Mouse (Mus musculus) midbrain, embryonic 15.5 days (tissue): ENCODE measurements at regions not wholly inside any gene's neighbourhood (a gene's known extent, or its start where the extent isn't known, plus 50 kb on each side); places are given as distances from the start of the nearest gene placed in this dataset.

Source experiments
- ATAC-seq: fragments of 200-750 bp; cut with Nextera tagmentation; replicated peaks from 2 replicates; pipeline ENCODE4 v1.8.0; 2017; ENCODE audit warnings: moderate TSS enrichment
- H3K27ac ChIP-seq: fragments of 300-500 bp; sonication (generic); 2 replicates; pipeline ENCODE4 v1.5.1; 2015; ENCODE audit warnings: mild to moderate bottlenecking, inconsistent platforms
- H3K27me3 ChIP-seq: fragments of 300-500 bp; sonication (generic); replicated peaks from 2 replicates; pipeline ENCODE4 v1.6.1; 2015; ENCODE audit warnings: inconsistent platforms
- H3K36me3 ChIP-seq: fragments of 300-500 bp; sonication (generic); replicated peaks from 2 replicates; pipeline ENCODE4 v1.6.1; 2015; ENCODE audit warnings: inconsistent platforms
- H3K4me1 ChIP-seq: fragments of 300-500 bp; sonication (generic); 2 replicates; pipeline ENCODE4 v1.6.1; 2015; ENCODE audit warnings: inconsistent platforms
- H3K4me2 ChIP-seq: fragments of 300-500 bp; sonication (generic); 2 replicates; pipeline ENCODE4 v1.6.1; 2015; ENCODE audit warnings: inconsistent platforms, mild to moderate bottlenecking, moderate library complexity
- H3K4me3 ChIP-seq: fragments of 300-500 bp; sonication (generic); 2 replicates; pipeline ENCODE4 v1.5.1; 2015; ENCODE audit warnings: mild to moderate bottlenecking, inconsistent platforms
- H3K9ac ChIP-seq: fragments of 300-500 bp; sonication (generic); 2 replicates; pipeline ENCODE4 v1.6.1; 2015; ENCODE audit warnings: mild to moderate bottlenecking, inconsistent platforms
- H3K9me3 ChIP-seq: fragments of 300-500 bp; sonication (generic); 2 replicates; pipeline ENCODE4 v1.6.1; 2016; ENCODE audit warnings: inconsistent platforms
- WGBS: fragments of 180-500 bp; shearing (Covaris S2); methylation state at CpG from one replicate; pipeline ENCODE4 v1.1.7; 2015; ENCODE audit warnings: mixed read lengths; 5-methylcytosine and 5-hydroxymethylcytosine counted together

- H3K27ac ChIP-seq, result no peak overlapping the region
- no peaks in the 10 kb centered on the region for H3K27me3 ChIP-seq
- H3K9ac ChIP-seq, result no peak overlapping the region
- ATAC-seq, result no peak
- no peaks in the 10 kb centered on the region for H3K36me3 ChIP-seq
- 57% methylated on average over 1 of the region's 1 CpGs for WGBS
- no peak overlapping the region for H3K4me2 ChIP-seq
- no peak overlapping the region for H3K4me3 ChIP-seq
- peaks cover 22% of the 10 kb centered on the region for H3K4me1 ChIP-seq
- no peaks in the 10 kb centered on the region for H3K9me3 ChIP-seq
Observed at GRCm38 (mm10) chr14:24757302-24757701, 270.4 kb downstream of the Rps24 start.

- peaks cover 27% of the 10 kb centered on the region for H3K4me1 ChIP-seq
Observed at GRCm38 (mm10) chr14:24757843-24758242, 270.9 kb downstream of the Rps24 start.

GRCm38 (mm10) chr14:24760926-24761325, 274.0 kb downstream of the Rps24 start:
- H3K4me2 ChIP-seq, result no peak overlapping the region
- ATAC-seq, result peak; percentile 44; the same call in 1 of the 2 replicates
- no peaks in the 10 kb centered on the region for H3K27me3 ChIP-seq
- H3K9ac ChIP-seq, result no peak overlapping the region
- no peaks in the 10 kb centered on the region for H3K9me3 ChIP-seq
- H3K4me3 ChIP-seq, result no peak overlapping the region
- 24% methylated on average over 1 of the region's 1 CpGs for WGBS
- H3K36me3 ChIP-seq, result no peaks in the 10 kb centered on the region
- peak overlapping the region; percentile 82; the same call in 1 of the 2 replicates for H3K27ac ChIP-seq
- H3K4me1 ChIP-seq, result peaks cover 54% of the 10 kb centered on the region

More at GRCm38 (mm10) chr14:24757843-24758242, 270.9 kb downstream of the Rps24 start:
- 95% methylated on average over 1 of the region's 1 CpGs for WGBS
- ATAC-seq, result no peak
- Histone ChIP-seq H3K36me3 (no peaks in the 10 kb centered on the region), H3K4me2 (no peak overlapping the region), H3K27me3 (no peaks in the 10 kb centered on the region), H3K27ac (no peak overlapping the region), H3K4me3 (no peak overlapping the region), H3K9ac (no peak overlapping the region), H3K9me3 (no peaks in the 10 kb centered on the region)

GRCm38 (mm10) chr14:24762468-24763274, 275.7 kb downstream of the Rps24 start:
- H3K4me3 ChIP-seq, result no peak overlapping the region
- ATAC-seq, result peak; percentile 62
- no peaks in the 10 kb centered on the region for H3K27me3 ChIP-seq
- H3K9ac ChIP-seq, result peak overlapping the region; percentile 1; the same call in 1 of the 2 replicates
- H3K4me2 ChIP-seq, result no peak overlapping the region
- no peaks in the 10 kb centered on the region for H3K9me3 ChIP-seq
- H3K4me1 ChIP-seq, result peaks cover 56% of the 10 kb centered on the region
- H3K27ac ChIP-seq, result peak overlapping the region; percentile 82
- WGBS, result 15% methylated on average over 7 of the region's 7 CpGs
- no peaks in the 10 kb centered on the region for H3K36me3 ChIP-seq

- no peak overlapping the region for H3K4me3 ChIP-seq
- H3K27ac ChIP-seq, result peak overlapping the region; percentile 82
- 48% methylated on average over 9 of the region's 9 CpGs for WGBS
- peaks cover 56% of the 10 kb centered on the region for H3K4me1 ChIP-seq
- ATAC-seq, result peak; percentile 37
- H3K36me3 ChIP-seq, result no peaks in the 10 kb centered on the region
- H3K9ac ChIP-seq, result no peak overlapping the region
- no peaks in the 10 kb centered on the region for H3K27me3 ChIP-seq
- no peak overlapping the region for H3K4me2 ChIP-seq
- no peaks in the 10 kb centered on the region for H3K9me3 ChIP-seq
Observed at GRCm38 (mm10) chr14:24763275-24763812, 276.4 kb downstream of the Rps24 start.

- ATAC-seq, result 0 out of 2 replicates have a peak, but pooled peaks have one; percentile 10
- H3K4me2 ChIP-seq, result no peak overlapping the region
- no peaks in the 10 kb centered on the region for H3K9me3 ChIP-seq
- H3K27ac ChIP-seq, result peak overlapping the region; percentile 82
- H3K36me3 ChIP-seq, result no peaks in the 10 kb centered on the region
- peaks cover 56% of the 10 kb centered on the region for H3K4me1 ChIP-seq
- no peak overlapping the region for H3K9ac ChIP-seq
- no peak overlapping the region for H3K4me3 ChIP-seq
- no peaks in the 10 kb centered on the region for H3K27me3 ChIP-seq
- 35% methylated on average over 7 of the region's 7 CpGs for WGBS
Observed at GRCm38 (mm10) chr14:24763845-24764244, 276.9 kb downstream of the Rps24 start.

- Histone ChIP-seq H3K27me3 (no peaks in the 10 kb centered on the region), H3K36me3 (no peaks in the 10 kb centered on the region), H3K4me1 (peaks cover 58% of the 10 kb centered on the region), H3K4me2 (no peak overlapping the region), H3K9me3 (no peaks in the 10 kb centered on the region), H3K9ac (no peak overlapping the region), H3K27ac (no peak overlapping the region), H3K4me3 (no peak overlapping the region)
- WGBS, result 85% methylated on average over 3 of the region's 3 CpGs
- no peak for ATAC-seq
Observed at GRCm38 (mm10) chr14:24766260-24766659, 279.3 kb downstream of the Rps24 start.

- Histone ChIP-seq H3K9ac (no peak overlapping the region), H3K36me3 (no peaks in the 10 kb centered on the region), H3K4me2 (no peak overlapping the region), H3K9me3 (no peaks in the 10 kb centered on the region), H3K27me3 (no peaks in the 10 kb centered on the region), H3K27ac (no peak overlapping the region), H3K4me1 (peaks cover 55% of the 10 kb centered on the region), H3K4me3 (no peak overlapping the region)
- ATAC-seq, result no peak
- 89% methylated on average over 2 of the region's 2 CpGs for WGBS
Observed at GRCm38 (mm10) chr14:24766690-24767089, 279.8 kb downstream of the Rps24 start.

GRCm38 (mm10) chr14:24767316-24767715, 280.4 kb downstream of the Rps24 start:
- no peaks in the 10 kb centered on the region for H3K9me3 ChIP-seq
- no peak overlapping the region for H3K27ac ChIP-seq
- H3K36me3 ChIP-seq, result no peaks in the 10 kb centered on the region
- no peak overlapping the region for H3K9ac ChIP-seq
- no peak overlapping the region for H3K4me2 ChIP-seq
- peaks cover 54% of the 10 kb centered on the region for H3K4me1 ChIP-seq
- no peak for ATAC-seq
- 81% methylated on average over 5 of the region's 5 CpGs for WGBS
- H3K27me3 ChIP-seq, result no peaks in the 10 kb centered on the region
- H3K4me3 ChIP-seq, result no peak overlapping the region

- H3K4me2 ChIP-seq, result no peak overlapping the region
- H3K9me3 ChIP-seq, result no peaks in the 10 kb centered on the region
- no peak overlapping the region for H3K27ac ChIP-seq
- 80% methylated on average over 5 of the region's 5 CpGs for WGBS
- no peak for ATAC-seq
- H3K27me3 ChIP-seq, result no peaks in the 10 kb centered on the region
- no peak overlapping the region for H3K4me3 ChIP-seq
- peaks cover 47% of the 10 kb centered on the region for H3K4me1 ChIP-seq
- no peak overlapping the region for H3K9ac ChIP-seq
- H3K36me3 ChIP-seq, result no peaks in the 10 kb centered on the region
Observed at GRCm38 (mm10) chr14:24767964-24768363, 281.0 kb downstream of the Rps24 start.

- Histone ChIP-seq H3K4me1 (peaks cover 34% of the 10 kb centered on the region), H3K4me3 (no peak overlapping the region), H3K9ac (no peak overlapping the region), H3K27me3 (no peaks in the 10 kb centered on the region), H3K36me3 (no peaks in the 10 kb centered on the region), H3K4me2 (no peak overlapping the region), H3K27ac (peak overlapping the region; percentile 58; the same call in 1 of the 2 replicates), H3K9me3 (no peaks in the 10 kb centered on the region)
- no peak for ATAC-seq
- WGBS, result 57% methylated on average over 3 of the region's 3 CpGs
Observed at GRCm38 (mm10) chr14:24769451-24769850, 282.5 kb downstream of the Rps24 start.

- no peak overlapping the region for H3K4me3 ChIP-seq
- H3K27me3 ChIP-seq, result no peaks in the 10 kb centered on the region
- 0 out of 2 replicates have a peak, but pooled peaks have one; percentile 38 for ATAC-seq
- 17% methylated on average over 11 of the region's 11 CpGs for WGBS
- H3K9me3 ChIP-seq, result no peaks in the 10 kb centered on the region
- H3K27ac ChIP-seq, result peak overlapping the region; percentile 58; the same call in 1 of the 2 replicates
- H3K9ac ChIP-seq, result no peak overlapping the region
- H3K4me1 ChIP-seq, result peaks cover 26% of the 10 kb centered on the region
- H3K4me2 ChIP-seq, result no peak overlapping the region
- H3K36me3 ChIP-seq, result no peaks in the 10 kb centered on the region
Observed at GRCm38 (mm10) chr14:24770015-24770977, 283.4 kb downstream of the Rps24 start.
